33 mouse cellular contexts compared by ENCODE assay signal in genomic region chr16:37580651-37581050, GRCm38 (mm10). TPM values are rescaled to one million over a fixed set of nuclear protein-coding genes. Genes with fewer than 3 reads are reported as not detected.
DNase-seq lines count a peak whose midpoint lies in the region; ATAC-seq and TF ChIP-seq lines count a peak whose summit lies in the region.
"Had no signal": no experiment of that assay in that cellular context is flagged by ENCODE, and none has a peak within 500 bp of the region (broad histone marks: within the 10 kb centered on the region; RNA-seq: fewer than 3 reads in every experiment).

No protein-coding gene starts in this region.

- no peak for DNase-seq in forebrain, embryonic 10.5 days (ENCODE audit: extremely low spot score, low spot score)
- peak; percentile 61 for DNase-seq in liver, adult 2 months (ENCODE audit: extremely low read depth, low read depth, low spot score)
- DNase-seq in liver = no peak
- no peak for DNase-seq in liver, embryonic 11.5 days (ENCODE audit: low spot score)
- DNase-seq in ovary, adult 18-20 months (ENCODE audit: low spot score) = no peak
- DNase-seq: adrenal gland, postnatal 25 days; cerebellum, adult 11-12 months; cerebellum, adult 9-11 months; embryo, embryonic 11 days; gastrocnemius, postnatal 10 days; heart, postnatal 10 days; kidney, postnatal 4 days; lung, embryonic 14.5 days; lung, postnatal 14 days; right cerebral cortex, postnatal 4 days; thymus, adult 2 months; thymus, postnatal 36 days had no signal

- H3K36me3 ChIP-seq in forebrain, embryonic 10.5 days (replicated peaks) = no peaks in the 10 kb centered on the region
- no peaks in the 10 kb centered on the region for H3K36me3 ChIP-seq in forebrain, embryonic 16.5 days (ENCODE audit: control insufficient read depth, insufficient read depth)
- peaks cover 14% of the 10 kb centered on the region; the same call in 1 of the 2 replicates for H3K36me3 ChIP-seq in liver, adult 2 months (ENCODE audit: control insufficient read depth, insufficient read depth, low read length)
- H3K36me3 ChIP-seq in liver, embryonic 11.5 days (ENCODE audit: control insufficient read depth, insufficient read depth, low read length) = no peaks in the 10 kb centered on the region
- H3K36me3 ChIP-seq in liver, embryonic 15.5 days (replicated peaks) = no peaks in the 10 kb centered on the region
- H3K36me3 ChIP-seq: embryonic facial prominence, embryonic 12.5 days; forebrain, embryonic 12.5 days; G1E; heart, embryonic 13.5 days; intestine, embryonic 15.5 days; limb, embryonic 13.5 days; neural tube, embryonic 12.5 days had no signal

- peaks cover 5% of the 10 kb centered on the region for H3K27me3 ChIP-seq in forebrain, embryonic 10.5 days (ENCODE audit: poor library complexity, severe bottlenecking)
- H3K27me3 ChIP-seq in forebrain, embryonic 16.5 days (replicated peaks; ENCODE audit: control insufficient read depth, insufficient read depth, low read length) = no peaks in the 10 kb centered on the region
- H3K27me3 ChIP-seq in liver, adult 2 months (ENCODE audit: control insufficient read depth, insufficient read depth, low read length) = no peaks in the 10 kb centered on the region
- H3K27me3 ChIP-seq in liver, embryonic 11.5 days (replicated peaks; ENCODE audit: control insufficient read depth, insufficient read depth, low read length) = no peaks in the 10 kb centered on the region
- H3K27me3 ChIP-seq in liver, embryonic 15.5 days = no peaks in the 10 kb centered on the region
- H3K27me3 ChIP-seq: embryonic facial prominence, embryonic 12.5 days; forebrain, embryonic 12.5 days; heart, embryonic 13.5 days; intestine, embryonic 15.5 days; limb, embryonic 13.5 days; neural tube, embryonic 12.5 days had no signal

- H3K4me1 ChIP-seq in forebrain, embryonic 10.5 days = peaks cover 48% of the 10 kb centered on the region
- H3K4me1 ChIP-seq in forebrain, embryonic 16.5 days (replicated peaks; ENCODE audit: control insufficient read depth, insufficient read depth, low read length) = peaks cover 21% of the 10 kb centered on the region
- peaks cover 24% of the 10 kb centered on the region for H3K4me1 ChIP-seq in liver, adult 2 months (ENCODE audit: control insufficient read depth, insufficient read depth, low read length)
- no peaks in the 10 kb centered on the region for H3K4me1 ChIP-seq in liver, embryonic 11.5 days (replicated peaks; ENCODE audit: control insufficient read depth, insufficient read depth, low read length)
- peaks cover 9% of the 10 kb centered on the region; the same call in 1 of the 2 replicates for H3K4me1 ChIP-seq in liver, embryonic 15.5 days (replicated peaks)

- no peak overlapping the region for H3K4me2 ChIP-seq in forebrain, embryonic 16.5 days (ENCODE audit: low read length)
- peak overlapping the region; percentile 32; the same call in 1 of the 2 replicates for H3K4me2 ChIP-seq in liver, embryonic 11.5 days
- H3K4me2 ChIP-seq in liver, embryonic 15.5 days = peak overlapping the region; percentile 38
- H3K4me2 ChIP-seq: embryonic facial prominence, embryonic 12.5 days; forebrain, embryonic 12.5 days; heart, embryonic 13.5 days; intestine, embryonic 15.5 days; limb, embryonic 13.5 days; lung, embryonic 14.5 days; neural tube, embryonic 12.5 days had no signal

- H3K4me3 ChIP-seq in forebrain, embryonic 10.5 days = no peak overlapping the region
- H3K4me3 ChIP-seq in forebrain, embryonic 16.5 days (replicated peaks; ENCODE audit: low read length) = no peak overlapping the region
- H3K4me3 ChIP-seq in liver, adult 2 months (ENCODE audit: insufficient read depth, low read depth, low read length) = peak overlapping the region; percentile 88
- no peak overlapping the region for H3K4me3 ChIP-seq in liver, embryonic 11.5 days (ENCODE audit: low read depth, low read length)
- H3K4me3 ChIP-seq in liver, embryonic 15.5 days (replicated peaks) = peak overlapping the region; percentile 23
- H3K4me3 ChIP-seq: embryonic facial prominence, embryonic 12.5 days; forebrain, embryonic 12.5 days; heart, embryonic 13.5 days; intestine, embryonic 15.5 days; limb, embryonic 13.5 days; myocyte; neural tube, embryonic 12.5 days had no signal

- 85% methylated on average over 4 of the region's 4 CpGs for WGBS in forebrain, embryonic 10.5 days
- WGBS in forebrain, embryonic 16.5 days = 86% methylated on average over 4 of the region's 4 CpGs
- 25% methylated on average over 4 of the region's 4 CpGs for WGBS in liver, adult 2 months
- WGBS in liver, embryonic 11.5 days = 70% methylated on average over 4 of the region's 4 CpGs
- WGBS in liver, embryonic 15.5 days (ENCODE audit: insufficient replicate concordance) = 51% methylated on average over 4 of the region's 4 CpGs

- H3K27ac ChIP-seq in forebrain, embryonic 10.5 days = 0 out of 2 replicates have a peak overlapping the region, but pooled peaks have one; percentile 20
- H3K27ac ChIP-seq in forebrain, embryonic 16.5 days (ENCODE audit: low read length) = no peak overlapping the region
- peak overlapping the region; percentile 100 for H3K27ac ChIP-seq in liver, adult 2 months (replicated peaks; ENCODE audit: insufficient read depth, low read depth, low read length)
- H3K27ac ChIP-seq in liver, embryonic 11.5 days (ENCODE audit: low read depth, low read length) = peak overlapping the region; percentile 45; the same call in 1 of the 2 replicates
- H3K27ac ChIP-seq in liver, embryonic 15.5 days (replicated peaks) = peak overlapping the region; percentile 35; the same call in 1 of the 2 replicates
- H3K27ac ChIP-seq: embryonic facial prominence, embryonic 12.5 days; heart, embryonic 13.5 days; hindbrain, postnatal 0 days; intestine, embryonic 15.5 days; limb, embryonic 13.5 days; neural tube, embryonic 12.5 days had no signal

- no peaks in the 10 kb centered on the region for H3K9me3 ChIP-seq in forebrain, embryonic 10.5 days
- H3K9me3 ChIP-seq in forebrain, embryonic 16.5 days (ENCODE audit: control insufficient read depth, low read length) = no peaks in the 10 kb centered on the region
- no peaks in the 10 kb centered on the region for H3K9me3 ChIP-seq in liver, embryonic 11.5 days (ENCODE audit: control insufficient read depth, low read length)
- no peaks in the 10 kb centered on the region for H3K9me3 ChIP-seq in liver, embryonic 15.5 days (replicated peaks)
- H3K9me3 ChIP-seq: embryonic facial prominence, embryonic 12.5 days; forebrain, embryonic 12.5 days; G1E; heart, embryonic 13.5 days; intestine, embryonic 15.5 days; limb, embryonic 13.5 days; neural tube, embryonic 12.5 days had no signal

- H3K79me2 ChIP-seq in liver, adult 2 months (ENCODE audit: control insufficient read depth, insufficient read depth, low read length) = peaks cover 19% of the 10 kb centered on the region; the same call in 1 of the 2 replicates

- no peak for TF ChIP-seq POLR2A in liver, adult 2 months (IDR thresholded peaks at IDR 0.05; ENCODE audit: extremely low read depth, insufficient read depth, low read length)

- no peak for TF ChIP-seq CTCF in liver, adult 2 months (IDR thresholded peaks at IDR 0.05; ENCODE audit: low read depth, low read length)

- no peak for ATAC-seq in forebrain, embryonic 16.5 days
- no peak for ATAC-seq in liver, embryonic 11.5 days (replicated peaks; ENCODE audit: low FRiP score)
- ATAC-seq in liver, embryonic 15.5 days (ENCODE audit: insufficient read depth) = 0 out of 2 replicates have a peak, but pooled peaks have one; percentile 26
- ATAC-seq: hindbrain, postnatal 0 days; intestine, embryonic 15.5 days had no signal

- H3K9ac ChIP-seq in forebrain, embryonic 16.5 days (replicated peaks; ENCODE audit: low read depth, low read length) = no peak overlapping the region
- H3K9ac ChIP-seq in liver, adult 2 months (ENCODE audit: low read depth, low read length) = peak overlapping the region; percentile 79
- no peak overlapping the region for H3K9ac ChIP-seq in liver, embryonic 11.5 days (ENCODE audit: low read depth, low read length)
- no peak overlapping the region for H3K9ac ChIP-seq in liver, embryonic 15.5 days
- H3K9ac ChIP-seq: embryonic facial prominence, embryonic 12.5 days; forebrain, embryonic 12.5 days; heart, embryonic 13.5 days; intestine, embryonic 15.5 days; limb, embryonic 13.5 days; lung, embryonic 14.5 days; neural tube, embryonic 12.5 days had no signal

RNA-seq across cellular contexts. Expression of gene Hgd, which starts 0.7 kb away (rescaled TPM):
- 0.11 TPM in 1 of 2 replicates, not detected in the other for polyA plus RNA-seq in forebrain, embryonic 10.5 days (2016; fragmentation: Nextera tagmentation; extraction: Ambion mirVana)
- 0.19 and 0.23 TPM in 2 replicates for polyA plus RNA-seq in forebrain, embryonic 16.5 days (2015; fragmentation: Nextera tagmentation; extraction: Ambion mirVana)
- 871 and 874 TPM in 2 replicates for total RNA-seq in liver, adult 2 months (2014; rRNA removed)
- 457 and 554 TPM in 2 replicates for polyA plus RNA-seq in liver, adult 2 months (2012; rRNA removed)
- polyA plus RNA-seq in liver, embryonic 11.5 days (2014; fragmentation: Nextera tagmentation; extraction: Ambion mirVana) = 13.6 and 13.7 TPM in 2 replicates
- polyA plus RNA-seq in liver, embryonic 15.5 days (2015; fragmentation: Nextera tagmentation; extraction: Ambion mirVana) = 42.0 and 46.9 TPM in 2 replicates
- total RNA-seq: adrenal gland, postnatal 25 days; G1E; heart, adult 8-10 months; hindbrain, postnatal 0 days; layer of hippocampus, postnatal 25 days; left cerebral cortex, adult 8-10 months; left cerebral cortex, postnatal 36 days had no signal
- polyA plus RNA-seq: G1E; hindbrain, embryonic 11.5 days; neural tube, embryonic 12.5 days had no signal

RNA-seq across cellular contexts. Expression of gene Rabl3, which starts 41.0 kb away (rescaled TPM):
- polyA plus RNA-seq in forebrain, embryonic 10.5 days (2016; fragmentation: Nextera tagmentation; extraction: Ambion mirVana) = 42.6 and 44.9 TPM in 2 replicates
- polyA plus RNA-seq in forebrain, embryonic 16.5 days (2015; fragmentation: Nextera tagmentation; extraction: Ambion mirVana) = 16.6 and 17.0 TPM in 2 replicates
- 10.4 and 10.7 TPM in 2 replicates for total RNA-seq in liver, adult 2 months (2014; rRNA removed)
- 2.8 and 3.5 TPM in 2 replicates for polyA plus RNA-seq in liver, adult 2 months (2012; rRNA removed)
- 29.6 and 33.5 TPM in 2 replicates for polyA plus RNA-seq in liver, embryonic 11.5 days (2014; fragmentation: Nextera tagmentation; extraction: Ambion mirVana)
- 12.8 and 13.7 TPM in 2 replicates for polyA plus RNA-seq in liver, embryonic 15.5 days (2015; fragmentation: Nextera tagmentation; extraction: Ambion mirVana)

RNA-seq across cellular contexts. Expression of gene Gtf2e1, which starts 41.1 kb away (rescaled TPM):
- polyA plus RNA-seq in forebrain, embryonic 10.5 days (2016; fragmentation: Nextera tagmentation; extraction: Ambion mirVana) = 50.8 and 53.2 TPM in 2 replicates
- polyA plus RNA-seq in forebrain, embryonic 16.5 days (2015; fragmentation: Nextera tagmentation; extraction: Ambion mirVana) = 40.4 and 46.0 TPM in 2 replicates
- 7.2 and 8.3 TPM in 2 replicates for total RNA-seq in liver, adult 2 months (2014; rRNA removed)
- polyA plus RNA-seq in liver, adult 2 months (2012; rRNA removed) = 5.0 and 5.5 TPM in 2 replicates
- 29.2 and 34.0 TPM in 2 replicates for polyA plus RNA-seq in liver, embryonic 11.5 days (2014; fragmentation: Nextera tagmentation; extraction: Ambion mirVana)
- 7.3 and 7.6 TPM in 2 replicates for polyA plus RNA-seq in liver, embryonic 15.5 days (2015; fragmentation: Nextera tagmentation; extraction: Ambion mirVana)

Comparison
In these comparisons a context has a peak if more than half of its experiments do, and no peak if none do; other contexts are left out.
1. H3K4me3 ChIP-seq: peak in liver, adult 2 months (single experiment) and liver, embryonic 15.5 days (single experiment); none in forebrain, embryonic 10.5 days (single experiment), forebrain, embryonic 16.5 days (single experiment) and liver, embryonic 11.5 days (single experiment).
2. RNA of gene Hgd, which starts 0.7 kb away (polyA plus RNA-seq): 457 to 554 TPM in liver, adult 2 months, 42.0 to 46.9 TPM in liver, embryonic 15.5 days and 13.6 to 13.7 TPM in liver, embryonic 11.5 days; 0.19 to 0.23 TPM in forebrain, embryonic 16.5 days and 0.11 TPM in forebrain, embryonic 10.5 days; every median in the first group is over 10 times any median in the second.